Mouse (Mus musculus) C2C12 (cell line): ENCODE results near the gene Alms1. TPM values are rescaled to one million over a fixed set of nuclear protein-coding genes. Genes with fewer than 3 reads are reported as not detected.

Source experiments
- H3K27me3 ChIP-seq: one replicate; pipeline ENCODE4 v1.6.1; 2011; ENCODE audit not compliant: control insufficient read depth, insufficient read depth, insufficient read length
- H3K36me3 ChIP-seq: one replicate; pipeline ENCODE4 v1.6.1; 2011; ENCODE audit not compliant: control insufficient read depth, insufficient read depth
- H3K4me3 ChIP-seq: one replicate; pipeline ENCODE4 v1.5.1; 2011; ENCODE audit warnings: mild to moderate bottlenecking, control low read depth; ENCODE audit not compliant: poor library complexity, insufficient read depth, severe bottlenecking
- H3K79me2 ChIP-seq: one replicate; pipeline ENCODE4 v1.6.1; 2011; ENCODE audit not compliant: control insufficient read depth, insufficient read depth
- H3K79me3 ChIP-seq: one replicate; pipeline ENCODE4 v1.6.1; 2011; ENCODE audit warnings: low read depth, control low read depth
- H3ac ChIP-seq: one replicate; pipeline ENCODE3; 2011; ENCODE audit warnings: low read depth; ENCODE audit not compliant: control insufficient read depth, insufficient read length
- CEBPB ChIP-seq: IDR thresholded peaks from one replicate; pipeline ENCODE4 v1.6.1; 2011; ENCODE audit warnings: low read depth, mild to moderate bottlenecking, control low read depth, moderate library complexity
- CTCF ChIP-seq: IDR thresholded peaks from one replicate; pipeline ENCODE4 v1.5.1; 2011; ENCODE audit not compliant: control insufficient read depth, insufficient read depth, insufficient read length
- FOSL1 ChIP-seq: IDR thresholded peaks from one replicate; pipeline ENCODE4 v1.8.0; 2011; ENCODE audit warnings: mild to moderate bottlenecking, low read length; ENCODE audit not compliant: poor library complexity, insufficient read depth, severe bottlenecking
- MAX ChIP-seq: IDR thresholded peaks from one replicate; pipeline ENCODE4 v1.6.1; 2011; ENCODE audit warnings: mild to moderate bottlenecking, control low read depth
- MYOD1 ChIP-seq: IDR thresholded peaks from one replicate; pipeline ENCODE4 v1.6.1; 2011; ENCODE audit warnings: low read depth; ENCODE audit not compliant: control insufficient read depth, insufficient read length
- MYOG ChIP-seq: IDR thresholded peaks from one replicate; pipeline ENCODE4 v1.6.1; 2011; ENCODE audit not compliant: control insufficient read depth, insufficient read length; ENCODE audit errors: extremely low read depth
- USF1 ChIP-seq: IDR thresholded peaks from one replicate; pipeline ENCODE4 v1.6.1; 2011; ENCODE audit warnings: low read depth, mild to moderate bottlenecking, control low read depth, moderate library complexity
- polyA plus RNA-seq: library from polyadenylated mRNA; unstranded; fragments of >200 nt; fragmentation: generic; extraction: Trizol; gene quantifications from one replicate; pipeline ENCODE4 v1.2.1, GENCODE M21; 2012; ENCODE audit warnings: missing spikeins

Alms1 gene
- polyA plus RNA-seq, 1 experiment: 1.4 TPM

DNA sequence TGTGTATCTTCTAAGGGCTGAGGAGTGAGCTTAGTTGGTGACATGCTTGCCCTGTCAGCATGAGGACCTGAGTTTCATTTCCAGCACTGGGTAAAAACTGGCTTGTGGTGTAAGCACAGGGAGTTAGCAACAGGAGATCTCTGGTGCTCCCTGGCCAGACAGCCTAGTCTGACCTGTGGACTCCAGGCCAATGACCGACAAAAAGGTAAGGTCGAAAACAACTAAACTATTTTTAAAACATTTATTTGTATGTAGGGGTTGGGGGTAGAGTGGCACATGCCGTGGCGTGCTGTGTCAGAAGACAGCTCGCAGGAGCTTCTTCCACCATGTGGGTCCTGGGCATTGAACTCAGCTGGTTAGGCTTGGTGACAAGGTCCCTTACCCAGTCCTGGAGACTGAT lies 14.5 kb upstream of the Alms1 start:
- no peaks in the 10 kb centered on the region for H3K36me3 ChIP-seq
- TF ChIP-seq MYOG (no peak), CEBPB (no peak), CTCF (no peak), USF1 (no peak), MAX (no peak), MYOD1 (no peak)
- H3K27me3 ChIP-seq: no peaks in the 10 kb centered on the region
- H3K79me2 ChIP-seq: no peaks in the 10 kb centered on the region
- H3K79me3 ChIP-seq: no peaks in the 10 kb centered on the region
- no peak overlapping the region for H3K4me3 ChIP-seq
- H3ac ChIP-seq: no peak overlapping the region

DNA sequence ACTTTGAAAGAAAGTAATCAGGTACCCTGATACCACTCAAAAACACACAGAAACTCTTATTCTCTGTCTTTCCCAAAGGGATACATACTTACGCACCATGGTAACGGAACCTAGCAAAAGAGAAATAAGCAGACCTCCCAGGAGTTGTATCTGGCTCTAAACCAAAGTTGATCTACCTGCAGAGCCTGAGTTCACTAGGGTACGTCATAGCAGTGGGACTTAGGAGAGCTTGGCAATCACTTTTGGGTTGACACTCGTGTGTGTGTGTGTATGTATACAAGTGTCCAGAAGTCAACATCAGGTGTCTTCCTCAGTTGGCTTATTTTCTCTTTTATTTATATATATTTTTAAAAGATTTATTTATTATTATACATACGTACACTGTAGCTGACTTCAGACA lies 5.6 kb upstream of the Alms1 start:
- H3K79me2 ChIP-seq: no peaks in the 10 kb centered on the region
- H3K4me3 ChIP-seq: no peak overlapping the region
- TF ChIP-seq FOSL1 (no peak), CEBPB (no peak), MYOD1 (no peak), MAX (no peak), MYOG (no peak), CTCF (no peak), USF1 (no peak)
- peaks cover 5% of the 10 kb centered on the region for H3K27me3 ChIP-seq
- no peaks in the 10 kb centered on the region for H3K36me3 ChIP-seq
- H3ac ChIP-seq: no peak overlapping the region
- H3K79me3 ChIP-seq: no peaks in the 10 kb centered on the region

DNA sequence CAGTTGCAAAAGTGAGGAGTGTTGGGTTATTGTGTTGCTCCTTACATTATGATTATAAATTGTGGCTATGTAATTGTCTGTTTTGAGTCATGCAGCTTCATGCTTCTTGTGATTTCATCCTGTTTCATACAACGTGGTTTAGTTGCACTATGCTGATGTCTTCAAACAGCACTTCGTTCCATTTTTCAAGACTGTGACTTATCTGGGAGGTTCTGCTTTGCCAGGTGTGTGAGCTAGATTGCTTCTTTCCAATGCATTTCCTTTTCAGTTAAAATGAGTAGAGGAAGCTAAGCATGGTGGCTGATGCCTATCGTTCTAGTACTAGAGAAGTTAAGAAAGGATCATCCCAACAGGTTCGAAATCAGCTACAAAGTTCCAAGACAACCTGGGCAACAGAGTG lies 2.7 kb upstream of the Alms1 start:
- TF ChIP-seq CEBPB (no peak), MYOG (no peak), CTCF (no peak), MAX (no peak), USF1 (no peak), MYOD1 (no peak), FOSL1 (no peak)
- Histone ChIP-seq H3K27me3 (no peaks in the 10 kb centered on the region), H3K79me2 (peaks cover 21% of the 10 kb centered on the region)

DNA sequence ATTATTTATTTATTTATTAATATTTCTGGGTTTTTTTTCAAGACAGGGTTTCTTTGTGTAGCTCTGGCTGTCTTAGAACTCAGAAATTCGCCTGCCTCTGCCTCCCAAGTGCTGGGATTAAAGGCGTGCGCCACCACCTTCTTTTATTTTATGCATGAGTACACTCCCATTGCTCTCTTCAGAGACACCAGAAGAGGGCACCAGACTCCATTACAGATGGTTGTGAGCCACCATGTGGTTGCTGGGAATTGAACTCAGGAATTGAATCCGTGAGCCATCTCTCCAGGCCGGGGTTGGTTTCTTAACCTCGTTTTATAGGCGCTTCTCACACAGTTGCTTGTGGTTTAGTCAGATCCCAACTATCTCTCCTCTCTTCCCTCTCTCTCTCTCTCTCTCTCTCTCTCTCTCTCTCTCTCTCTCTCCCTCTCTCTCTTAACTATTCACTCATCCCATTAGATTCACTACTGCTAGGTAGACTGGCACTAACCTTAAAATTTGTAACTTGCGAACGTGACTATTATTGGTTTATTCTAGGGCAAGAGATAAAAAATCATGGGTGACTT lies 445 bp upstream of the Alms1 start:
- TF ChIP-seq USF1 (no peak), CEBPB (no peak), MAX (no peak), FOSL1 (no peak), MYOD1 (no peak), MYOG (no peak), CTCF (no peak)
- peaks cover 42% of the 10 kb centered on the region for H3K79me2 ChIP-seq
- no peak overlapping the region for H3ac ChIP-seq
- H3K4me3 ChIP-seq: peak overlapping the region; percentile 71
- peaks cover 30% of the 10 kb centered on the region for H3K79me3 ChIP-seq
- no peaks in the 10 kb centered on the region for H3K36me3 ChIP-seq
- no peaks in the 10 kb centered on the region for H3K27me3 ChIP-seq

More for the DNA sequence above, 2.7 kb upstream of the Alms1 start:
- Histone ChIP-seq H3ac (no peak overlapping the region), H3K36me3 (no peaks in the 10 kb centered on the region), H3K4me3 (no peak overlapping the region), H3K79me3 (peaks cover 15% of the 10 kb centered on the region)

DNA sequence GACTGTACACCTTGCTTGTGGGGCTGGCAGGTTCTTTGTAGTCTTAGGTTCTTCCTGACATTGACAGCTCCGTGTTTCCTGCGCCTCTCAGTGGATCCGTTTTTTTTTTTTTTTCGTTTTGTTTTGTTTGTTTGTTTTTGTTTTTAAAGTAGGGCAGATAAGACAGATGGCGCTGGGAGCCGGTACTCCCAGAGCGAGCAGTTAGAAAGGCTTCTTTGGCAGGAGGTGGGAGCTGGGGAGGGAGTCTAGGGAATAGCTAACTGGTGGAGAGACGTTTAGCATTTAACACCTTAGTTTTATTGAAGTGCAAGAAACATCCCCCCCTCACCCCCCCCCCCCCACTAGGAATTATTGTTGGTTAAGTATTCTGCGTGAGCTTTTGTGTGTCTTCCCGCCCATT lies 833 bp downstream of the Alms1 start:
- Histone ChIP-seq H3K27me3 (no peaks in the 10 kb centered on the region), H3K36me3 (no peaks in the 10 kb centered on the region), H3K79me3 (peaks cover 33% of the 10 kb centered on the region), H3K79me2 (peaks cover 50% of the 10 kb centered on the region), H3ac (peak overlapping the region; percentile 90), H3K4me3 (peak overlapping the region; percentile 71)
- no peak for TF ChIP-seq CTCF
- no peak for TF ChIP-seq USF1
- no peak for TF ChIP-seq MAX
- TF ChIP-seq CEBPB: no peak
- no peak for TF ChIP-seq MYOD1
- TF ChIP-seq FOSL1: no peak
- TF ChIP-seq MYOG: no peak

DNA sequence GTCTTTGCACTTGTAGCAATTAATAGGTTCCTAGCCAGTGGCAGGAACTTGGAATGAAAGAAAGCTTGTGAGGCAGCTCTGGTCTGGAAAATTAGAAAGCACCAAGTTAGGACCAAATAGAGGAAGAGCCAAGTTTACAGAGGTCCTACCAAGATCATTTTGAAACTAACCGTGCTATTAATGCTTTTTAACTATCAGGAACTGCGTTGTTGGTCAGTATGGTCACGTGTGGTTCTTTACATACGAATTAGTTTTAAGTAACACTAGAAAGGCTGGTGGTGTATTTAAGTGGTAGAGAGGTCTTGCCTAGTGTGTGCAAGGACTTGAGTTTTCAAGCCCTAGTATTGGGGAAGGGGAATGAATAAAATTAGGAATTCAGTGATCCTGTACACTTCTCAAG lies 1.2 kb downstream of the Alms1 start:
- H3K79me3 ChIP-seq: peaks cover 36% of the 10 kb centered on the region
- no peaks in the 10 kb centered on the region for H3K36me3 ChIP-seq
- peak overlapping the region; percentile 71 for H3K4me3 ChIP-seq
- peak; percentile 70 for TF ChIP-seq USF1
- no peak for TF ChIP-seq MYOG
- H3K27me3 ChIP-seq: no peaks in the 10 kb centered on the region
- no peak overlapping the region for H3ac ChIP-seq
- peaks cover 54% of the 10 kb centered on the region for H3K79me2 ChIP-seq
